ENCODE assay signal across 9 mouse cellular contexts in the genomic region with DNA sequence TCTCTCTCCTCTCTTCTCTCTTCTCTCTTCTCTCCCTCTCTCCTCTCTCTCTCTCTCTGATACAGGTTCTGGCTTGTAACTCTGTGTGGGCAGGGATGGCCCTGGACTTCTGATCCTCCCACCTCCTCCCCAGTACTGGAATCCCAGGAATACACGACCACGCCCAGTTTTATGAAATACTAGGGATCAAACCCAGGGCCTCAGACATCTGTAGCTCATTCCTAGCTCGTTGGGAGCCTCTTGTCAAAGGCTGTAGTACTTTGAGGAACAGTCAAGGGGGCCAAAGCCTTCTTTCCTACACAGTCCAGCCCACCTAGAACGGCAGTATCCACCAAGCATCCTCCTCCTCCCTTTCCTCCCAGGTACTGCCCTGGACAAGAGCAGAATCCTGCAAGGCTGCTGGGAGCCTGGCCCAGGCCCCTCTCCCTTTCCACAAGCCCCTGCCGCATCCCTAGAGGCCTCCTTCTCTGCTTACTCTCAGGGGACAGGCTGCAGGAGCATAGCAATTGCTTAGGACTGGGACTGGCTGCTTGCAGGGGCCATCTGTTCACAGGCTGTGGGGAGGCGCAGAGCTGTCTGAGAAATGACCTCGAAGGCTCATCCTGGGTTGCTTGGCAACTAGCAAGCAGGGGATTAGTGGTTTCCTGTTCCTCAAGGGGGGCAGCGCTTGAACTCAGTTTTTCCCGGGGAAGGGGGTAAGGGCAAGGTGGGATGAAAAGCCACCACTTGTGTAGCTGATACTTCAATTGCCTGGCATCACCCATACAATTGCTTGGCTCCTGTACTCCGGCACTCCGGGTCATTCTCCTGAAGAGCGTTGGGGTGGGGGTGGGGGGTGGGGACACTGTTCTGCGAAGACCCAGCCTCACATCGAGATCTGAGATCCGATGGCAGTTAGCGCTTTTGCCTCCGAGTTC. TPM values are rescaled to one million over a fixed set of nuclear protein-coding genes. Genes with fewer than 3 reads are reported as not detected.
DNase-seq lines count a peak whose midpoint lies in the region; ATAC-seq and TF ChIP-seq lines count a peak whose summit lies in the region.
"Had no signal": no experiment of that assay in that cellular context is flagged by ENCODE, and none has a peak within 500 bp of the region (broad histone marks: within the 10 kb centered on the region; RNA-seq: fewer than 3 reads in every experiment).

No protein-coding gene starts in this region.

- no peaks in the 10 kb centered on the region for H3K9me3 ChIP-seq in kidney, embryonic 15.5 days (replicated peaks)
- no peaks in the 10 kb centered on the region for H3K9me3 ChIP-seq in embryonic facial prominence, embryonic 10.5 days
- no peaks in the 10 kb centered on the region for H3K9me3 ChIP-seq in hindbrain, embryonic 14.5 days (ENCODE audit: control insufficient read depth, low read length)
- H3K9me3 ChIP-seq in midbrain, postnatal 0 days (ENCODE audit: low read length) = no peaks in the 10 kb centered on the region

- TF ChIP-seq POLR2A in kidney, adult 2 months (IDR thresholded peaks at IDR 0.05; ENCODE audit: low read depth, low read length) = no peak

- H3K36me3 ChIP-seq in kidney, embryonic 15.5 days = no peaks in the 10 kb centered on the region
- no peaks in the 10 kb centered on the region for H3K36me3 ChIP-seq in kidney, adult 2 months (ENCODE audit: control insufficient read depth, insufficient read depth, low read length)
- no peaks in the 10 kb centered on the region for H3K36me3 ChIP-seq in embryonic facial prominence, embryonic 10.5 days (replicated peaks)
- H3K36me3 ChIP-seq in hindbrain, embryonic 14.5 days (replicated peaks; ENCODE audit: control insufficient read depth, insufficient read depth) = no peaks in the 10 kb centered on the region
- no peaks in the 10 kb centered on the region for H3K36me3 ChIP-seq in midbrain, postnatal 0 days (ENCODE audit: insufficient read depth, low read length)

- H3K27me3 ChIP-seq in kidney, embryonic 15.5 days = no peaks in the 10 kb centered on the region
- no peaks in the 10 kb centered on the region for H3K27me3 ChIP-seq in kidney, adult 2 months (replicated peaks; ENCODE audit: control insufficient read depth, insufficient read depth, low read length)
- H3K27me3 ChIP-seq in embryonic facial prominence, embryonic 10.5 days (replicated peaks; ENCODE audit: low read depth, poor library complexity, severe bottlenecking) = no peaks in the 10 kb centered on the region
- H3K27me3 ChIP-seq in hindbrain, embryonic 14.5 days (ENCODE audit: control insufficient read depth, insufficient read depth, low read length) = no peaks in the 10 kb centered on the region
- H3K27me3 ChIP-seq in midbrain, postnatal 0 days (ENCODE audit: insufficient read depth, low read length) = no peaks in the 10 kb centered on the region

- no peak for DNase-seq in kidney, adult 2 months
- DNase-seq in Muller cell, postnatal 12 days (ENCODE audit: inconsistent ontology term) = peak; percentile 26
- DNase-seq in embryonic facial prominence, embryonic 10.5 days (ENCODE audit: low spot score) = peak; percentile 88
- peak; percentile 63 for DNase-seq in hindbrain, embryonic 14.5 days (ENCODE audit: low spot score)
- DNase-seq in midbrain, postnatal 0 days (ENCODE audit: low spot score) = peak; percentile 85
- DNase-seq in spleen, postnatal 36 days (ENCODE audit: low spot score in 2 of 2) = no peak
- DNase-seq in urinary bladder, postnatal 14 days (ENCODE audit: low spot score) = no peak

- peak; percentile 78; the same call in 1 of the 2 replicates for ATAC-seq in kidney, embryonic 15.5 days (replicated peaks; ENCODE audit: low FRiP score)
- peak; percentile 82 for ATAC-seq in hindbrain, embryonic 14.5 days (ENCODE audit: low FRiP score)
- ATAC-seq in midbrain, postnatal 0 days (ENCODE audit: low FRiP score) = peak; percentile 58

- H3K4me2 ChIP-seq in kidney, embryonic 15.5 days = peak overlapping the region; percentile 55
- peak overlapping the region; percentile 44 for H3K4me2 ChIP-seq in hindbrain, embryonic 14.5 days (replicated peaks)
- peak overlapping the region; percentile 26 for H3K4me2 ChIP-seq in midbrain, postnatal 0 days (ENCODE audit: low read depth, low read length, poor library complexity, severe bottlenecking)

- H3K4me3 ChIP-seq in kidney, embryonic 15.5 days (replicated peaks) = peak overlapping the region; percentile 20
- no peak overlapping the region for H3K4me3 ChIP-seq in kidney, adult 2 months (ENCODE audit: insufficient read depth, low read depth, low read length)
- H3K4me3 ChIP-seq in embryonic facial prominence, embryonic 10.5 days = peak overlapping the region; percentile 47
- H3K4me3 ChIP-seq in hindbrain, embryonic 14.5 days (replicated peaks; ENCODE audit: low read length) = no peak overlapping the region
- H3K4me3 ChIP-seq in midbrain, postnatal 0 days (ENCODE audit: low read depth, low read length) = no peak overlapping the region

- TF ChIP-seq CTCF in kidney, adult 2 months (conservative IDR thresholded peaks at IDR 0.05; ENCODE audit: insufficient read depth, insufficient read length, low read depth, low read length) = no peak
- TF ChIP-seq CTCF in midbrain, postnatal 0 days (IDR thresholded peaks at IDR 0.05) = no peak

- H3K4me1 ChIP-seq in kidney, embryonic 15.5 days = peaks cover 33% of the 10 kb centered on the region
- H3K4me1 ChIP-seq in kidney, adult 2 months (ENCODE audit: control insufficient read depth, insufficient read depth, low read length) = no peaks in the 10 kb centered on the region
- peaks cover 63% of the 10 kb centered on the region for H3K4me1 ChIP-seq in embryonic facial prominence, embryonic 10.5 days
- H3K4me1 ChIP-seq in hindbrain, embryonic 14.5 days (replicated peaks; ENCODE audit: control insufficient read depth, insufficient read depth, low read length) = peaks cover 13% of the 10 kb centered on the region
- H3K4me1 ChIP-seq in midbrain, postnatal 0 days (ENCODE audit: insufficient read depth, low read length) = peaks cover 8% of the 10 kb centered on the region

- peak overlapping the region; percentile 23; the same call in 1 of the 2 replicates for H3K27ac ChIP-seq in kidney, embryonic 15.5 days
- no peak overlapping the region for H3K27ac ChIP-seq in kidney, adult 2 months (ENCODE audit: insufficient read depth, low read depth, low read length)
- H3K27ac ChIP-seq in embryonic facial prominence, embryonic 10.5 days (replicated peaks) = peak overlapping the region; percentile 90
- peak overlapping the region; percentile 81 for H3K27ac ChIP-seq in hindbrain, embryonic 14.5 days
- H3K27ac ChIP-seq in midbrain, postnatal 0 days (ENCODE audit: low read depth, low read length) = peak overlapping the region; percentile 75

- 0 out of 2 replicates have a peak overlapping the region, but pooled peaks have one; percentile 16 for H3K9ac ChIP-seq in kidney, embryonic 15.5 days
- H3K9ac ChIP-seq in hindbrain, embryonic 14.5 days = peak overlapping the region; percentile 26
- no peak overlapping the region for H3K9ac ChIP-seq in midbrain, postnatal 0 days (replicated peaks; ENCODE audit: low read length, poor library complexity, severe bottlenecking)

- WGBS in kidney, embryonic 15.5 days = 7% methylated on average over 17 of the region's 17 CpGs
- WGBS in kidney, adult 2 months = 17% methylated on average over 17 of the region's 17 CpGs
- 8% methylated on average over 17 of the region's 17 CpGs for WGBS in embryonic facial prominence, embryonic 10.5 days
- WGBS in hindbrain, embryonic 14.5 days = 9% methylated on average over 17 of the region's 17 CpGs
- WGBS in midbrain, postnatal 0 days = 9% methylated on average over 17 of the region's 17 CpGs

RNA-seq across cellular contexts. Expression of a gene that starts 40.2 kb away (rescaled TPM):
- polyA plus RNA-seq in kidney, embryonic 15.5 days (2015; fragmentation: Nextera tagmentation; extraction: Ambion mirVana) = 1.2 and 1.3 TPM in 2 replicates
- 2.9 and 3.1 TPM in 2 replicates for polyA plus RNA-seq in kidney, adult 2 months (2012; rRNA removed)
- polyA plus RNA-seq in embryonic facial prominence, embryonic 10.5 days (2016; fragmentation: Nextera tagmentation; extraction: Ambion mirVana) = 1.0 and 1.2 TPM in 2 replicates
- polyA plus RNA-seq in hindbrain, embryonic 14.5 days (2014; fragmentation: Nextera tagmentation; extraction: Ambion mirVana) = 0.09 and 0.16 TPM in 2 replicates
- 0.77 and 1.2 TPM in 2 replicates for total RNA-seq in midbrain, postnatal 0 days (2014; rRNA removed)
- polyA plus RNA-seq in midbrain, postnatal 0 days (2015; fragmentation: Nextera tagmentation; extraction: Ambion mirVana) = 0.27 and 0.49 TPM in 2 replicates
- total RNA-seq: layer of hippocampus, postnatal 36 days had no signal

RNA-seq across cellular contexts. Expression of a gene that starts 58.6 kb away (rescaled TPM):
- polyA plus RNA-seq in kidney, embryonic 15.5 days (2015; fragmentation: Nextera tagmentation; extraction: Ambion mirVana) = 0.64 and 1.0 TPM in 2 replicates
- 0.43 and 0.97 TPM in 2 replicates for polyA plus RNA-seq in kidney, adult 2 months (2012; rRNA removed)
- polyA plus RNA-seq in embryonic facial prominence, embryonic 10.5 days (2016; fragmentation: Nextera tagmentation; extraction: Ambion mirVana) = 0.57 and 1.1 TPM in 2 replicates
- 12.3 and 14.8 TPM in 2 replicates for polyA plus RNA-seq in hindbrain, embryonic 14.5 days (2014; fragmentation: Nextera tagmentation; extraction: Ambion mirVana)
- total RNA-seq in midbrain, postnatal 0 days (2014; rRNA removed) = 45.2 and 52.2 TPM in 2 replicates
- 15.2 and 17.5 TPM in 2 replicates for polyA plus RNA-seq in midbrain, postnatal 0 days (2015; fragmentation: Nextera tagmentation; extraction: Ambion mirVana)

Comparison
In these comparisons a context has a peak if more than half of its experiments do, and no peak if none do; other contexts are left out.
1. H3K4me3 ChIP-seq: peak in kidney, embryonic 15.5 days (single experiment) and embryonic facial prominence, embryonic 10.5 days (single experiment); none in kidney, adult 2 months (single experiment), hindbrain, embryonic 14.5 days (single experiment) and midbrain, postnatal 0 days (single experiment).
2. DNase-seq: peak in Muller cell, postnatal 12 days (single experiment), embryonic facial prominence, embryonic 10.5 days (single experiment), hindbrain, embryonic 14.5 days (single experiment) and midbrain, postnatal 0 days (single experiment); none in kidney, adult 2 months (single experiment), spleen, postnatal 36 days (0 of 2) and urinary bladder, postnatal 14 days (single experiment).
3. Peak in every context shown above with its lines, with median percentiles within 50 percentile points of each other: ATAC-seq and H3K4me2 ChIP-seq.